Mouse (Mus musculus): ENCODE data around the gene Serping1. TPM values are rescaled to one million over a fixed set of nuclear protein-coding genes. Genes with fewer than 3 reads are reported as not detected.

Gene Serping1
- polyA plus RNA-seq, 1 experiment from 2014 or later: 49.4 TPM

GRCm38 (mm10) chr2:84800304-84800703 lies 25.1 kb upstream of the Serping1 start:
- ATAC-seq: peak; percentile 61
- TF ChIP-seq CTCF (IDR thresholded peaks at IDR 0.05; ENCODE audit: low read depth): no peak
- Histone ChIP-seq H3K4me2 (replicated peaks; ENCODE audit: low read depth) (peak overlapping the region; percentile 92), H3K9me3 (ENCODE audit: control insufficient read depth) (peaks cover 4% of the 10 kb centered on the region; the same call in 1 of the 2 replicates), H3K9ac (ENCODE audit: low read depth, low read length) (no peak overlapping the region), H3K27me3 (replicated peaks; ENCODE audit: control insufficient read depth, insufficient read depth, low read length) (no peaks in the 10 kb centered on the region), H3K4me3 (ENCODE audit: low read depth, low read length) (no peak overlapping the region), H3K36me3 (ENCODE audit: control insufficient read depth, insufficient read depth) (peaks cover 16% of the 10 kb centered on the region; the same call in 1 of the 2 replicates), H3K4me1 (replicated peaks; ENCODE audit: control insufficient read depth, insufficient read depth, low read length) (no peaks in the 10 kb centered on the region; the same call in 1 of the 2 replicates), H3K27ac (ENCODE audit: low read depth, low read length) (no peak overlapping the region)
- WGBS: 62% methylated on average over 4 of the region's 4 CpGs

GRCm38 (mm10) chr2:84799041-84799561 lies 23.9 kb upstream of the Serping1 start:
- Histone ChIP-seq H3K36me3 (ENCODE audit: control insufficient read depth, insufficient read depth) (peaks cover 5% of the 10 kb centered on the region; the same call in 1 of the 2 replicates), H3K27me3 (replicated peaks; ENCODE audit: control insufficient read depth, insufficient read depth, low read length) (no peaks in the 10 kb centered on the region), H3K27ac (ENCODE audit: low read depth, low read length) (peak overlapping the region; percentile 69), H3K4me3 (ENCODE audit: low read depth, low read length) (peak overlapping the region; percentile 62), H3K9ac (ENCODE audit: low read depth, low read length) (peak overlapping the region; percentile 38), H3K4me1 (replicated peaks; ENCODE audit: control insufficient read depth, insufficient read depth, low read length) (no peaks in the 10 kb centered on the region; the same call in 1 of the 2 replicates), H3K9me3 (ENCODE audit: control insufficient read depth) (peaks cover 13% of the 10 kb centered on the region; the same call in 1 of the 2 replicates), H3K4me2 (replicated peaks; ENCODE audit: low read depth) (peak overlapping the region; percentile 92)
- peak; percentile 49 for ATAC-seq
- 0% methylated on average over 14 of the region's 16 CpGs for WGBS
- peak; percentile 85 for TF ChIP-seq CTCF (IDR thresholded peaks at IDR 0.05; ENCODE audit: low read depth)

- Histone ChIP-seq H3K4me1 (replicated peaks; ENCODE audit: control insufficient read depth, insufficient read depth, low read length) (no peaks in the 10 kb centered on the region; the same call in 1 of the 2 replicates), H3K9ac (ENCODE audit: low read depth, low read length) (peak within 1 kb of the TSS; percentile 38), H3K4me3 (ENCODE audit: low read depth, low read length) (peak within 1 kb of the TSS; percentile 62), H3K4me2 (replicated peaks; ENCODE audit: low read depth) (peak within 1 kb of the TSS; percentile 92), H3K36me3 (ENCODE audit: control insufficient read depth, insufficient read depth) (no peaks in the 10 kb centered on the region), H3K27me3 (replicated peaks; ENCODE audit: control insufficient read depth, insufficient read depth, low read length) (no peaks in the 10 kb centered on the region), H3K27ac (ENCODE audit: low read depth, low read length) (peak within 1 kb of the TSS; percentile 69), H3K9me3 (ENCODE audit: control insufficient read depth) (peaks cover 13% of the 10 kb centered on the region; the same call in 1 of the 2 replicates)
- ATAC-seq: peak; percentile 46
- TF ChIP-seq CTCF (IDR thresholded peaks at IDR 0.05; ENCODE audit: low read depth): no peak
- WGBS: 1% methylated on average over 21 of the region's 21 CpGs
Observed at GRCm38 (mm10) chr2:84798493-84798921, 23.3 kb upstream of the Serping1 start, which contains the start of gene Ube2l6. Gene Ube2l6 (plus strand): TSS chr2:84798828.

GRCm38 (mm10) chr2:84797833-84798492 lies 22.7 kb upstream of the Serping1 start:
- H3K27me3 ChIP-seq (replicated peaks; ENCODE audit: control insufficient read depth, insufficient read depth, low read length): no peaks in the 10 kb centered on the region
- ATAC-seq: peak; percentile 31; the same call in 1 of the 2 replicates
- 13% methylated on average over 13 of the region's 13 CpGs for WGBS
- no peaks in the 10 kb centered on the region for H3K36me3 ChIP-seq (ENCODE audit: control insufficient read depth, insufficient read depth)
- no peaks in the 10 kb centered on the region; the same call in 1 of the 2 replicates for H3K4me1 ChIP-seq (replicated peaks; ENCODE audit: control insufficient read depth, insufficient read depth, low read length)
- H3K9me3 ChIP-seq (ENCODE audit: control insufficient read depth): peaks cover 13% of the 10 kb centered on the region; the same call in 1 of the 2 replicates
- H3K27ac ChIP-seq (ENCODE audit: low read depth, low read length): peak overlapping the region; percentile 69; the same call in 1 of the 2 replicates
- peak overlapping the region; percentile 92 for H3K4me2 ChIP-seq (replicated peaks; ENCODE audit: low read depth)
- TF ChIP-seq CTCF (IDR thresholded peaks at IDR 0.05; ENCODE audit: low read depth): peak; percentile 86
- H3K4me3 ChIP-seq (ENCODE audit: low read depth, low read length): peak overlapping the region; percentile 62
- H3K9ac ChIP-seq (ENCODE audit: low read depth, low read length): peak overlapping the region; percentile 38; the same call in 1 of the 2 replicates

- no peak overlapping the region for H3K4me2 ChIP-seq (replicated peaks; ENCODE audit: low read depth)
- H3K4me3 ChIP-seq (ENCODE audit: low read depth, low read length): no peak overlapping the region
- WGBS: 79% methylated on average over 3 of the region's 3 CpGs
- H3K27ac ChIP-seq (ENCODE audit: low read depth, low read length): no peak overlapping the region
- TF ChIP-seq CTCF (IDR thresholded peaks at IDR 0.05; ENCODE audit: low read depth): no peak
- peaks cover 13% of the 10 kb centered on the region; the same call in 1 of the 2 replicates for H3K9me3 ChIP-seq (ENCODE audit: control insufficient read depth)
- no peaks in the 10 kb centered on the region for H3K27me3 ChIP-seq (replicated peaks; ENCODE audit: control insufficient read depth, insufficient read depth, low read length)
- no peaks in the 10 kb centered on the region for H3K36me3 ChIP-seq (ENCODE audit: control insufficient read depth, insufficient read depth)
- no peak overlapping the region for H3K9ac ChIP-seq (ENCODE audit: low read depth, low read length)
- no peaks in the 10 kb centered on the region; the same call in 1 of the 2 replicates for H3K4me1 ChIP-seq (replicated peaks; ENCODE audit: control insufficient read depth, insufficient read depth, low read length)
- ATAC-seq: no peak
Observed at GRCm38 (mm10) chr2:84793871-84794270, 18.6 kb upstream of the Serping1 start.

- Histone ChIP-seq H3K4me2 (replicated peaks; ENCODE audit: low read depth) (no peak overlapping the region), H3K4me3 (ENCODE audit: low read depth, low read length) (no peak overlapping the region), H3K9ac (ENCODE audit: low read depth, low read length) (no peak overlapping the region), H3K9me3 (ENCODE audit: control insufficient read depth) (peaks cover 13% of the 10 kb centered on the region; the same call in 1 of the 2 replicates), H3K27ac (ENCODE audit: low read depth, low read length) (no peak overlapping the region), H3K27me3 (replicated peaks; ENCODE audit: control insufficient read depth, insufficient read depth, low read length) (no peaks in the 10 kb centered on the region), H3K36me3 (ENCODE audit: control insufficient read depth, insufficient read depth) (no peaks in the 10 kb centered on the region), H3K4me1 (replicated peaks; ENCODE audit: control insufficient read depth, insufficient read depth, low read length) (no peaks in the 10 kb centered on the region)
- TF ChIP-seq CTCF (IDR thresholded peaks at IDR 0.05; ENCODE audit: low read depth): no peak
- WGBS: 95% methylated on average over 3 of the region's 3 CpGs
- no peak for ATAC-seq
Observed at GRCm38 (mm10) chr2:84793154-84793553, 17.9 kb upstream of the Serping1 start.

Measured in intestine, postnatal 0 days (tissue).